Mouse (Mus musculus) left cerebral cortex, postnatal 14 days (tissue): ENCODE data around the gene Zcchc12. TPM values are rescaled to one million over a fixed set of nuclear protein-coding genes. Genes with fewer than 3 reads are reported as not detected.
A peak's percentile ranks its signal among the peaks of the same experiment; 100 is the strongest.

Experiments used
- DNase-seq, 2 experiments: peaks; one replicate each; pipeline ENCODE4 v3.0.0; 2021 to 2022; ENCODE audit warnings: low spot score in 2 of 2, mixed read lengths in 1 of 2
- intact Hi-C: fragments of 180-260 bp; cut with DNase I; formaldehyde crosslinking; loops from one replicate; pipeline ENCODE4 v1.15.1; 2025
- long read RNA-seq, 2 experiments: library from polyadenylated mRNA; stranded (forward); transcript quantifications; one replicate each; pipeline ENCODE4 v2.0.0; 2021
- total RNA-seq, 2 experiments: library from RNA; stranded (reverse); gene quantifications; 2 replicates each; pipeline ENCODE4 v1.2.3; 2021

The Zcchc12 gene
- 10 to 100 TPM; 51.8 to 73.2 TPM for total RNA-seq
- long read RNA-seq, experiment 1, transcript Zcchc12-204 (5 exons, 2,181 nt): minor isoform, 9 of 86 reads
- long read RNA-seq, experiment 1, transcript Zcchc12-201 (4 exons, 2,089 nt): major isoform, 10 of 86 reads
- long read RNA-seq, experiment 1, transcript Zcchc12-202 (4 exons, 2,197 nt): minor isoform, 7 of 86 reads
- long read RNA-seq, experiment 1, partial matches to known transcripts: 17 of 86 reads
- long read RNA-seq, experiment 1, other reads (novel, unspliced or antisense): 43 of 86 reads
- long read RNA-seq, experiment 2, transcript Zcchc12-204 (5 exons, 2,181 nt): major isoform, 10 of 89 reads
- long read RNA-seq, experiment 2, transcript Zcchc12-201 (4 exons, 2,089 nt): minor isoform, 8 of 89 reads
- long read RNA-seq, experiment 2, partial matches to known transcripts: 12 of 89 reads
- long read RNA-seq, experiment 2, other reads (novel, unspliced or antisense): 56 of 89 reads

DNA sequence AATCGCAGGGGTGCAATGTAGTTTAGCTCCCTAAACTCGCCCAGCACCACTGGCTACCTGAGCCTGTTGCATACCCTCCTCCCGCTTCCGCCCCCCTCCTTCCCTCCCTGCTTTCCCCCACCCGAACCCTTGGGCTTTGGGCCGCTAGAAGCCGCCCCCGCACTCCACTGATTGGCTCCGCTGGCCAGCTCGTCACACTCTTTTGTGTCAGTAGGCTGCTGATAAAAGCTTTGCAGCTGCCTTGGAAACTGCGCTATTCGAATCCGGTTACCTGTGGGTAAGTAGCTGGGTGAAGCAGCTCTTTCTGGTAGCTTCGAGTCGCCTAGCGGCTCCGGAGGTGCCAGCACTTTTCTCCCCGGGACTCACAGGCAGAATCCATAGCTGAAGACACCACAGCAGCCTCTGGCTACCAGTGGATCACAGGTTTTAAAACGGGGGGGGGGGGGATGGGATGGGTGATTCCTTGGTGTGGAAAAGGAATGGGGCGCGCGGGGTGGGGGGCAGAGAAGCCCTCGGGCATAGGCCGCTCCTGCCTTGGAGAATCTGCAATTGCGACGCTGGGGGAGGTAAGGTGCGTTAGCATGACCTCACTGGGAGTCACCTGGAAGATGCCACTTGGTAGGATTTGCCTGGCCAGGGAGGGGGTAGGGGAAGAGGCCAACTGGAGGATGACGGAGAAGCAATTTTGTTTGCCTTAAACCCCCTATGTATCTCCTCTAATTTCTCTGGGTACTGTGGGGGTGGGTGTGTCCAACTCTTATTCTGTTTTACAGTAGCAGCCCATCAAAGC lies at the start of gene Zcchc12:
Zcchc12 (plus strand) TSS at position 169 of the 790 bp plus-strand sequence.
- intact Hi-C loops: no loop called here
- peak; percentile 68 for DNase-seq

DNA sequence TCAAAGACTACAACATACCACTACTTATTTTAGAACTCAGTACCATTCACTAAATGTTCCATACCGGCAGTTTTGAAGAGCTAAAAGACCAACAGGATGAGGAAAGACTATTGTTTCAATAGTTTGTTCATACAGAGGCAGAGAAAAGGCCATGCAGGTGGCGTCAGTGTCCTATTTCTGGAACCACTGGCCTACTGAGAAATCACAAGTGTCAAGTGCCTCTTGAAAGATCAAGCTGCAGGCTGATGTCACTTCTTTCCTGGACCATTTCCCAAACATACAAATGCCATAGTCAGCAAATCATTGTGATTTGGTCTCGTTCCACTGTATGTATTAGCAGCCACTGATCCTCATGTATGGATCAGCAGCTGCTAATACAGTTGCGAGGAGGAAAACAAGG lies 49.0 kb upstream of the Zcchc12 start:
- DNase-seq: no peak
- intact Hi-C loops: no loop called here

DNA sequence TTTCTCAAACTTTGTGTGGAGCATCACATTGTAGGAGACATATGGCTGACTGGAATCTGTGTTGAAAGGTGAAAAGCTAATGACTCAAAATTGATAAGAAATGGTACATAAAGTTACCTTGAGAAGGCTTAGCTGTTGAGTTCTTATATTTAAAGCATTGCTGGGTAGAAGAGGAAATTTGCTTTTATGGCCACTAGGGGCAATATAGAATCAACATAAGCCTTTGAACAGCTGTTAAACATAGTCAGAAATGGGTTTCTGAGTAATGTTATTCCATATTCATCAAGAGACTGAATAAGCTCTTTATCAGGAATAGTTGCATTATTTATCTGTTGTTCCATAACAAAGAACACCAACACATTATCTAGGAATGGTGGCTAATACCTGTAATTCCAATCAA lies 45.6 kb upstream of the Zcchc12 start:
- no peak for DNase-seq
- intact Hi-C loops: no loop called here

DNA sequence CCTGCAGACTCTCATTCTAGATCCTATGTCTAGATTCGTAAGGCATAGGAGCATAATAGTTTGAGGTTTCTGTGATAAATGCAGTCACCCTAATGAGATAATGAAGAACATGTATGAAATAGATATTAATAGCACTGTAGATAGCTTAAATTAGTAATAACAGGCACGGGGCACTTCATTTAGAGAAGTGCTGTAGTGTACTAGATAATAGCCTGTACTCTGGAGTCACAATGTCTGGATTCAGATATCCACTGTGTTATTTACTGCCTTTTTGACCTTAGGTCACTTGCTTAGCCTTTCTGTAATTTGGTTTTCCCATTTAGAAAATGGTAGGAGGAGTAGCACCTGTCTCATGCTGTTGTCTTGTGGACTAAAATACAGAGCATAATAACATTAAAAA lies 39.0 kb upstream of the Zcchc12 start:
- DNase-seq: no peak
- intact Hi-C loops: no loop called here

DNA sequence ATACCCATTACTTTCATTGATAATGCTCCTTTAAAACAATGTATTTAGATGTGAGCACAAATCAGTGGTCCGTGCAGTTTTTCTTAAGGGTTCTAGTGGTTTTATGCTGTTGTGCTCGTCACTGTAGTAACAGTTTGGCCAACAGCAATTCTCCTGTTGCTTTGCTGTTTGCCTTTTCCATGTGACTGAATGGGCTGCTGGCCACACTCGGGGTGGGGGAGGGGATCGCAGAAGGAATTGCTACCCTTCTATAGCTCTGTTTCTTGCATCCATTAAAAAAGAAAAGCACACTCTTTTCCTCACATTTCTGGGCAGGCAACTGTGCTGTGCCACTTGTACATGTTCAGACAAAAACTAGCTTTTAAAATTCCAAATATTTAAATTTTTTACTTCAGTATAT lies 34.1 kb upstream of the Zcchc12 start:
- intact Hi-C loops: no loop called here
- DNase-seq: peak in 1 of 2 experiments; percentile 4

DNA sequence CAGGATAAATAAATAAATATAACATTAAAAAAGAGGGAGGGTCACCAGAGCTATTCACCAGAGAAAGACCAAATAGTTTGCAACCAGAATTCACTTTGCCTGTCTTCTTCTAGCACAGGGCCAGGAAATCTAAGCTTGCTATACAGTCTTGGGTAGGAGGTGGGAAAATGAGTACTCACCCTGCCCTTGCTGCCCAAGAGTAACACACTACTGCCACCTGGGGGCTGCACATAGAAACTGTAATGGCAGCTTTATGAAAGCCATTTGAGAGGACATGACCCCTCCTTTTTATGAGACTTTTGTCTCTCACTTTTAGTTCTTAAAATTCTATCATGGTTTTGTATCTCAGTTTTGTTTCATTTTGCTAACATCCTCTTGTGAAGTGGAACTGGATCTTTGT lies 12.1 kb upstream of the Zcchc12 start:
- intact Hi-C loops: no loop called here
- peak in 1 of 2 experiments; percentile 35 for DNase-seq

DNA sequence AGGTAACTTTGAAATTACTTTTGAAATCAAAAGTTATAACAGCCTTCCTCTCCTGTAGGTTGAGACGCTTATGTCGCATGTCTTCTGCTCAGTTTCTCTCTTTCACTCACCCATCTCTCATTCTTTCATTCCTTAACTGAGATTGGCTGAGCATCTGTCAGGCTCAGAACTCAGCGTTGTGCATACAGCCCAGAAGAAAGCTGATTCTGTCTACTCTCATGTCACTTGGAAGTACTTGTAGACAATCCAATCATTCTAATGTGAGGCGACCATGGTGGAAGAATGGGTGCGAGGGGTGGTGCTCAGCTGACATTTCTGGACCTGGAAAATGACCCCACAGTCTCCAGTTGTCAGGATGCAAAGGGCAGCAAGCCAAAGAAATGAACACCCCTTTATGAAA lies 9.7 kb upstream of the Zcchc12 start:
- no peak for DNase-seq
- intact Hi-C loops: no loop called here

DNA sequence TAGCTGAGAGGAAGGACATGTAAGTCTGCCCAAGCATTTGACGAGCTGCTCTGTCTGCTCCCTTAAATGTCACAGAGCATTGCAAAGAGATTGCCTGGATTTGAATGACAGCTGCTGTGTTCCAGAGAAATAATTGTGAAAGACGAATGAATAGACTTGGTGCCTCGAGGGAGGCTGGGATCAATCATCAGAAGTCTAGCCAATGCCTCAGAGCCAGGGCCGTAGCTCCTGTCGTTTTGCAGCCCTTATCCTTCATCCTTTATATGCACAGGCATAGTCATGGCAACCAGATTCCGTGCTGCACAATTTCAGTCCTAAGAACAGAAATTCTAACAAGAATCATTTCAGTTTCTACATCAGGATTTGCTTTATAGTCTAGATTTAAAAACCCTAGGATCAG lies 9.3 kb upstream of the Zcchc12 start:
- intact Hi-C loops: no loop called here
- peak in 1 of 2 experiments; percentile 26 for DNase-seq

DNA sequence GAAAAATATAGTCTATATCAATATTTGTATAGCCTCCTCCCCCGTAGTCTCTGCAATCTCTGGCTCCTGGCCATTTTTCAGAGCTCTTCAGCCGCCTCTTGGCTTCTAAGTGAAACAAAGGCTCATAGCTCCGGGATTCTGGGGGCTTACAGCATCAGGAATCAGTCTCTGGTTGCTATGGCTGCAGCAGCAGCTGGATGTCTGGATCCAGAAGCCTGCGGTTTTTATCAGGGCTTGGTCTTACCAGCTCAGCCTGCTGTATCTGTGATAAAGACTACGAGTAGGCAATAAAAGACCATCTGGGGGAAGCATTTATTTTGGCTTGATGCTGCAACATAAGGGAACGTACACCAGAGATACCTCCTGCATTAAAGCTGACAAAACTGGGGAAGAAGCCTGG lies 1.8 kb upstream of the Zcchc12 start:
- DNase-seq: peak; percentile 11 to 25
- intact Hi-C loops: no loop called here

DNA sequence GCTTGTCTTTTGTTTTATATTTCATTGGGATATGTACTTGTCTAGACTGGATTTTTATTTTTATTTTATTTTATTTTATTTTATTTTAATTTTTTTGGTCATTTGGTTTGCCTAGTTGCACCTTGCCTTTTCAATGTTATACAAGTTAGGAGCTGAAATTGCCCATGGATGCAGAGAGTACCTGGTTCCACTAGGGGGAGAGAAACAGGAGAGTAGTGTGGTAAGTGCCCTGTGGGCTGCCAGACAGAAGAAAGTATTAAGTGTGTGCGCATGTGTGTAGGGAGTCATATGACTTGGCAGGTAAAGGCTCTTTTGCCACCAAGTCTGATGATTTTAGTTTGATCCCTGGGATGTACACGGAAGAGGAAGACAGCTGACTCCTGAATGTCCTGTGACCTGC lies 13.8 kb downstream of the Zcchc12 start:
- intact Hi-C loops: no loop called here
- no peak for DNase-seq

DNA sequence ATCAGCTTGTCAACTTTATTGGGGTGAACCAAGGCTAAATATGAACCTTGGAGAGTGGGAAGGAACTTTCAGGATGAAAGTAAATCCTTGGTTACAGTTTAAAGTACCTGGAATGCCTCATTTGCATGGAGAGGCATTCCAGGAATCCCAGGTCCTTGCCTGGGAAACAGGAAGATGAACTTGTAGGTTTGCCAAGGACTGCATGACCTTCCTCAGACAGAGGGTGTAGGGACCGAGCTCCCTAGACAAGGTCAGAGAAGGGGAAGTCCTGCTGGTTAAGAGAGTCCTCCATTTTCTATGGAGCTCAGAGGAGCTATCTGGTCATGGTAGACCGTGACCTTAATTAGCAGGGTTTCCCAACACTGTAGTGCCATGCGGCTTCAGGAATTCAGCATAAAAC lies 15.5 kb downstream of the Zcchc12 start:
- DNase-seq: no peak
- intact Hi-C loops: no loop called here

DNA sequence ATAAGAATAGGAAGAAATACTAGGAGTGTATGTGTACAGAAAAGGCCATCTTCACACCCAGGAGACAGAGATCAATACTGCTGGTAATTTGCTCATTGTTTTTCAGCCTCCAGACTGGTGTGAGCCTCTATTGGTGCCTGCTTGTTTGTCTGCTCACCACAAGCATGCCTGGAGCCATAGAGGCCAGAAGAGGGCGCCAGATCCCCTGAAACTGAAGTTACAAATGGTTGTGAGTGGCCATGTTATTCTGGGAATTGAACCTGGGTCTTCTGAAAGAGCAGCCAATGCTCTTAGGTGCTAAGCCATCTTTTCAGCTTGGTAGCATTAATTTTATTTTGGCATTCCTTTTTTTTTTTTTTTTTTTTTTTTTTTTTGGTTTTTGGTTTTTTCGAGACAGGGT lies 25.7 kb downstream of the Zcchc12 start:
- no peak for DNase-seq
- intact Hi-C loops: no loop called here

DNA sequence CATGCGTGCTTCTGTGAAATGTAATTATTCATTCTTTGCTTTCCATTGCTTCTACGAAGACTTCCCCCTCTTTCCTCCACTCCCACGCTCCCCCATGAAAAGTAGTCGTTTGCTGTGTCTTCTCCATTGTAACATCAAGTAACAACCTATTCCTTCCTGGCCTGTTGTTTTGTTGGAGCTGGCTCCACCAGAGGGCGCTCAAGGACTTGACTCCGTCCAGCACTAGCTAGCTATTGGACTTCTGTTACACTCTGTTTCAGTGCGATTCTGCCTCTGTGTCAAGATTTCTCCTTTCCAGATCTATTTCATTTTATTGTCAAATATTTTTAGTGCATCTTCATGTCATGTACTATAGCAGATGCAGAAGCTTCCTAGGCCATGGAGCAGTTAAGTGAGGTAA lies 30.1 kb downstream of the Zcchc12 start:
- peak; percentile 75 to 89 for DNase-seq

DNA sequence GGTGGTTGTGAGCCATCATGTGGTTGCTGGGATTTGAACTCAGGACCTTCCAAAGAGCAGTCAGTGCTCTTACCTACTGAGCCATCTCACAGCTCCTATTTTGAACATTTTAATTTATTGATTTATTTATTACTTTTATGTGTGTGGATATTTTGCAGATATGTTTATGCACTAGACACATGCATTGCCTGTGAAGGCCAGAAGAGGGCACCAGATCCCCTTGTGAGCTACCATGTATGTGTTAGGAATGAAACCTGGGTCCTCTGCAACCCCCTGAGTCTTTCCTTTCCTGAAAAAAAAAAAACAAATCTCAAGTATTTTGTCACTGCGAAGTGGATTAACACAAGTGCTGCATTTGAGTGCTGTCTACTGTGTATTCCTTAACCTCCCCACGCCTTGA lies 30.9 kb downstream of the Zcchc12 start:
- intact Hi-C loops: loop anchor here (2.0 to 5.0 kb wide), 3 partner anchors 101 to 166 kb away; partner anchors contain the start of gene Lonrf3
- DNase-seq: peak; percentile 38 to 62

More for the DNA sequence above, 30.1 kb downstream of the Zcchc12 start:
- intact Hi-C loops: loop anchor here (2.0 to 5.0 kb wide), 3 partner anchors 102 to 167 kb away; partner anchors contain the start of gene Lonrf3

DNA sequence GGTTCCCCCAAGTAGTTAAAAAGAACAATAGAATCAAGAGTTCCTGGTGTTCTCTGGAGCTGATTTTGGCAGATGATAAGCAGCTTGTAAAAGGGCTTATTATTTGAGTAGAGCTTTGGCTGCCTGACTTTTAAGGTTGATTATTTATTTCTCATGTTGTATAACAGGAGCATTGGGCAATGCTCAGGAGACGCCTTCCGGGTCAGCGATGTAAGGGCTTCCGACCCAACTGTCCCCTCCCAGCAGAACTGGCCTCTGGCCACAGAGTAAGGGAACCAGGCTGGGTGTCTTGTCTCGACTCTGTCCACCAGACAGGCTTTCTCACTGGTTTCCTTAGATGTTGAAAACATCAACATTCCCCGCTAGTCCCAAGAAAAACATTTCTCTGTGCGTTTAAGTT lies 33.2 kb downstream of the Zcchc12 start:
- intact Hi-C loops: loop anchor here (5.0 kb wide), 2 partner anchors 98 to 163 kb away; partner anchors contain the start of gene Lonrf3
- DNase-seq: no peak

DNA sequence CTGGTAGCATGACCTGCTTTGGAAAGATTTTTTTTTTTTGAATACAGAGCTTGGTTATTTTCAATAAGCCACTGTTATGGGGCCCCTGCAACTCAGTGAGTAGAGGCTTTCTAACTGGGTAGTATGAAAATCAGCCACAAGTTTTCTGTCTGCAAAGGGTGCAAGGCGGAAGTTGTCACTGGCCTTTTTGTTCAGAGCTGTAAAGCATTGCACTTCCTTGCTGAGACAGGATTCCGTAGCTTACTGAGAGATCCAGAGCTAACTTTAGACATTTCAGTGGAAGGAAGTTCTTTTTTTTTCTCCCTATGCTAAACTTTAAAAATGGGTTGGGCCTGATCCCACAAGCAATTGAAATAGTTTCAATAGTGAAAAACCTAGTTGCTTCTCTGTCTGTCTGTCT lies 33.6 kb downstream of the Zcchc12 start:
- intact Hi-C loops: loop anchor here (5.0 kb wide), 2 partner anchors 98 to 163 kb away; partner anchors contain the start of gene Lonrf3

DNA sequence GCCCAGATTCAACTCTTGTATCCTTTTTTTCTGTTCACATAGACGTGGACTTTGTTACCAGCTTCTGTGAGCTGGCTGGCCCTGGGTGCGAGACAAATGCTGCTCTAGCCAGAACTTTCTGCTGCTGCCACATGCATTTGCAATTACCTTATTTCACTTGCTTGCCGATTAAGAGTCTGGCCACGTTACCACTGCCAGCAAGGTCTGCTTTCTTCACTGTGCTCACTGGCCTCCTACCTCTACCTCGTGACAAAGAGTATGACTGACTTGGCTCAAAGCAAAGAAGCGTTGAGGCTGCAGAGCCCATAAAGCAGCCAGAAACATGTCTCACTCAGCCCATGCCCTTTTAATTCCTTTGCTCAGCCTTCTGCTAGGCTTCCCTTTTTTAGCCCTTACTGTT lies 39.9 kb downstream of the Zcchc12 start:
- no peak for DNase-seq
- intact Hi-C loops: no loop called here

More for the DNA sequence above, 33.6 kb downstream of the Zcchc12 start:
- no peak for DNase-seq
